Mouse (Mus musculus): ENCODE data around the gene Oxtr. TPM values are rescaled to one million over a fixed set of nuclear protein-coding genes. Genes with fewer than 3 reads are reported as not detected.

Oxtr gene
- polyA plus RNA-seq, 1 experiment from 2014 or later: 0.18 TPM

DNA sequence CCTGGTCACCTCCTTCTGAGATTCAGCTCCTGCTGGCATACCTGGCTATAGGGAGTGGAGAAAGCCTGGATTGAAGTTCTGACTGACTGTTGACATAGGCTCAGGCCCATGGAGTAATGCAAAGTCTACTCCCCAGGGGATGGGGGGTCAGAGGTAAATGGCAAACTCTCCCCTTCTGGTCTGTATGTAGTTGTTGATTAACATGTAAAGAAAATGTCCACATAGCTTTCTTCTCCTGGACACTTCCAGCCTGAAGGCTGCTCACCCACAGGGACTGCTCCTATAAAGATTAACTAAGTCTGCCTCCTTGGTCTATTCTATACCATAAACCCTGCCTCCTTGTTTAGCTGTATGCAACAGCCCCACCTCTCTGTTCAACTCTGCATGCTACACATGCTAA, 23.7 kb downstream of the Oxtr start:
- H3K9me3 ChIP-seq (replicated peaks; ENCODE audit: control insufficient read depth, low read length): no peaks in the 10 kb centered on the region
- no peak overlapping the region for H3K9ac ChIP-seq (ENCODE audit: low read length)
- H3K27me3 ChIP-seq (ENCODE audit: control insufficient read depth, insufficient read depth, low read length): no peaks in the 10 kb centered on the region
- no peak for ATAC-seq (replicated peaks; ENCODE audit: extremely low read depth, insufficient read depth, low FRiP score)
- no peak overlapping the region for H3K4me3 ChIP-seq (ENCODE audit: low read length)
- peaks cover 6% of the 10 kb centered on the region; the same call in 1 of the 2 replicates for H3K36me3 ChIP-seq (ENCODE audit: control insufficient read depth, insufficient read depth)
- no peak overlapping the region for H3K4me2 ChIP-seq (ENCODE audit: low read depth, low read length)
- peaks cover 29% of the 10 kb centered on the region for H3K4me1 ChIP-seq (ENCODE audit: control insufficient read depth, insufficient read depth, low read length)
- no peak overlapping the region for H3K27ac ChIP-seq (ENCODE audit: low read length)

- no peak for ATAC-seq (replicated peaks; ENCODE audit: extremely low read depth, insufficient read depth, low FRiP score)
Observed at GRCm38 (mm10) chr6:112465441-112465840, 24.3 kb downstream of the Oxtr start.

GRCm38 (mm10) chr6:112463331-112463730, 26.4 kb downstream of the Oxtr start:
- Histone ChIP-seq H3K9ac (ENCODE audit: low read length) (peak overlapping the region; percentile 5; the same call in 1 of the 2 replicates), H3K36me3 (ENCODE audit: control insufficient read depth, insufficient read depth) (no peaks in the 10 kb centered on the region), H3K27me3 (ENCODE audit: control insufficient read depth, insufficient read depth, low read length) (no peaks in the 10 kb centered on the region), H3K4me2 (ENCODE audit: low read depth, low read length) (peak overlapping the region; percentile 49; the same call in 1 of the 2 replicates), H3K27ac (ENCODE audit: low read length) (peak overlapping the region; percentile 43), H3K4me1 (ENCODE audit: control insufficient read depth, insufficient read depth, low read length) (peaks cover 34% of the 10 kb centered on the region), H3K4me3 (ENCODE audit: low read length) (no peak overlapping the region; the same call in 1 of the 2 replicates), H3K9me3 (replicated peaks; ENCODE audit: control insufficient read depth, low read length) (no peaks in the 10 kb centered on the region)
- no peak for ATAC-seq (replicated peaks; ENCODE audit: extremely low read depth, insufficient read depth, low FRiP score)
- 68% methylated on average over 6 of the region's 6 CpGs for WGBS

More at GRCm38 (mm10) chr6:112465441-112465840, 24.3 kb downstream of the Oxtr start:
- H3K27ac ChIP-seq (ENCODE audit: low read length): no peak overlapping the region
- H3K36me3 ChIP-seq (ENCODE audit: control insufficient read depth, insufficient read depth): peaks cover 6% of the 10 kb centered on the region; the same call in 1 of the 2 replicates
- no peak overlapping the region for H3K4me2 ChIP-seq (ENCODE audit: low read depth, low read length)
- no peaks in the 10 kb centered on the region for H3K9me3 ChIP-seq (replicated peaks; ENCODE audit: control insufficient read depth, low read length)
- H3K27me3 ChIP-seq (ENCODE audit: control insufficient read depth, insufficient read depth, low read length): no peaks in the 10 kb centered on the region
- peaks cover 29% of the 10 kb centered on the region for H3K4me1 ChIP-seq (ENCODE audit: control insufficient read depth, insufficient read depth, low read length)
- H3K4me3 ChIP-seq (ENCODE audit: low read length): no peak overlapping the region
- no peak overlapping the region for H3K9ac ChIP-seq (ENCODE audit: low read length)
- WGBS: 63% methylated on average over 3 of the region's 3 CpGs

DNA sequence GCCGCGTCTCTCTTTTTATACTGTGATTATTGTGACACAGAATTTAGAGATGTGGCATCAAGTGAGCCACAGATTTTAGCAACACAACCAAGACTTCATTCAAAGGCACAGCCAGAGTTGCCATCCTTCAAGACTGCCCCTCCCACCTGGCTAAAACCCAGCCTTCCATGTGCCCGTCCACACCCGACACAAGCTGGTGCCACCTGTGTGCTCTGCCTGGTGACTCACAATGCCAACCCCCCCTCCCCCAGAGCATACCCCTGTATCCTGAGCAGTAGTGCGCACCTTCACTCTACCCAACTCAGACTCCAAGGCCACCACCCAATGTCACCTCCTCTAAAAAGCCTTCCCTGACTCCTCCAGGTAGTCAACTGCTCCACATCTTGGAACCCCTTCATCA, 28.3 kb downstream of the Oxtr start:
- Histone ChIP-seq H3K36me3 (ENCODE audit: control insufficient read depth, insufficient read depth) (no peaks in the 10 kb centered on the region), H3K4me2 (ENCODE audit: low read depth, low read length) (peak overlapping the region; percentile 49), H3K9me3 (replicated peaks; ENCODE audit: control insufficient read depth, low read length) (no peaks in the 10 kb centered on the region), H3K4me1 (ENCODE audit: control insufficient read depth, insufficient read depth, low read length) (peaks cover 34% of the 10 kb centered on the region), H3K9ac (ENCODE audit: low read length) (no peak overlapping the region), H3K27me3 (ENCODE audit: control insufficient read depth, insufficient read depth, low read length) (no peaks in the 10 kb centered on the region), H3K4me3 (ENCODE audit: low read length) (no peak overlapping the region), H3K27ac (ENCODE audit: low read length) (no peak overlapping the region)
- ATAC-seq (replicated peaks; ENCODE audit: extremely low read depth, insufficient read depth, low FRiP score): no peak
- 88% methylated on average over 5 of the region's 5 CpGs for WGBS

GRCm38 (mm10) chr6:112459341-112459749, 30.4 kb downstream of the Oxtr start, which contains the start of gene Cav3:
TSS of gene Cav3 (plus strand) at chr6:112459505.
- H3K27me3 ChIP-seq (ENCODE audit: control insufficient read depth, insufficient read depth, low read length): no peaks in the 10 kb centered on the region
- H3K9me3 ChIP-seq (replicated peaks; ENCODE audit: control insufficient read depth, low read length): no peaks in the 10 kb centered on the region
- H3K36me3 ChIP-seq (ENCODE audit: control insufficient read depth, insufficient read depth): no peaks in the 10 kb centered on the region
- H3K27ac ChIP-seq (ENCODE audit: low read length): peak within 1 kb of the TSS; percentile 91
- H3K9ac ChIP-seq (ENCODE audit: low read length): peak within 1 kb of the TSS; percentile 74
- peaks cover 29% of the 10 kb centered on the region for H3K4me1 ChIP-seq (ENCODE audit: control insufficient read depth, insufficient read depth, low read length)
- peak within 1 kb of the TSS; percentile 73 for H3K4me2 ChIP-seq (ENCODE audit: low read depth, low read length)
- peak; percentile 96 for ATAC-seq (replicated peaks; ENCODE audit: extremely low read depth, insufficient read depth, low FRiP score)
- peak within 1 kb of the TSS; percentile 50 for H3K4me3 ChIP-seq (ENCODE audit: low read length)
- 33% methylated on average over 12 of the region's 12 CpGs for WGBS

DNA sequence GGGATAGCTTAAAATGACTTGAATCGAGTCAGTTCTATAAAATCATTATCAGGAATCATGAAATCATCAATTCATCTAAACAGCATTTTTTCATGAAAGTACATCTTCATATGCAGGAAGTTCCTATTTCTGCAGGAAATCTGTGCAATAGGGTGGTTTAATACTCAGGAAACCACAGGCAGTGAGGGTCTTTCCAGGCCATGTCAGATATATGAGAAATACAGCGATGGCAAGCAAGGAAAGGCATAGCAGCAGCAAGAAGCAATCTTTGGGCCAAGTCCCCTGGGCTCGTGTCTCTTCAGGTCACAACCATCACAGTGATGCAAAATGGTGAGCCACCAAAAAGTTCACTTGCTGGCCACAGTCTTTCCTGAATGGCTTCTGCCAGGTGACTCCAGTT, 44.1 kb downstream of the Oxtr start:
- H3K4me2 ChIP-seq (ENCODE audit: low read depth, low read length): no peak overlapping the region
- WGBS: 69% methylated on average over 3 of the region's 3 CpGs
- H3K36me3 ChIP-seq (ENCODE audit: control insufficient read depth, insufficient read depth): no peaks in the 10 kb centered on the region
- no peaks in the 10 kb centered on the region for H3K27me3 ChIP-seq (ENCODE audit: control insufficient read depth, insufficient read depth, low read length)
- no peak for ATAC-seq (replicated peaks; ENCODE audit: extremely low read depth, insufficient read depth, low FRiP score)
- no peaks in the 10 kb centered on the region for H3K9me3 ChIP-seq (replicated peaks; ENCODE audit: control insufficient read depth, low read length)
- no peak overlapping the region for H3K4me3 ChIP-seq (ENCODE audit: low read length)
- H3K4me1 ChIP-seq (ENCODE audit: control insufficient read depth, insufficient read depth, low read length): no peaks in the 10 kb centered on the region
- H3K9ac ChIP-seq (ENCODE audit: low read length): no peak overlapping the region
- no peak overlapping the region for H3K27ac ChIP-seq (ENCODE audit: low read length)

GRCm38 (mm10) chr6:112426018-112426732, 63.6 kb downstream of the Oxtr start:
- Histone ChIP-seq H3K4me3 (ENCODE audit: low read length) (no peak overlapping the region), H3K4me1 (ENCODE audit: control insufficient read depth, insufficient read depth, low read length) (no peaks in the 10 kb centered on the region), H3K4me2 (ENCODE audit: low read depth, low read length) (no peak overlapping the region), H3K9me3 (replicated peaks; ENCODE audit: control insufficient read depth, low read length) (peaks cover 7% of the 10 kb centered on the region; the same call in 1 of the 2 replicates), H3K36me3 (ENCODE audit: control insufficient read depth, insufficient read depth) (no peaks in the 10 kb centered on the region), H3K9ac (ENCODE audit: low read length) (no peak overlapping the region), H3K27me3 (ENCODE audit: control insufficient read depth, insufficient read depth, low read length) (no peaks in the 10 kb centered on the region), H3K27ac (ENCODE audit: low read length) (no peak overlapping the region)
- ATAC-seq (replicated peaks; ENCODE audit: extremely low read depth, insufficient read depth, low FRiP score): no peak
- 54% methylated on average over 6 of the region's 6 CpGs for WGBS

DNA sequence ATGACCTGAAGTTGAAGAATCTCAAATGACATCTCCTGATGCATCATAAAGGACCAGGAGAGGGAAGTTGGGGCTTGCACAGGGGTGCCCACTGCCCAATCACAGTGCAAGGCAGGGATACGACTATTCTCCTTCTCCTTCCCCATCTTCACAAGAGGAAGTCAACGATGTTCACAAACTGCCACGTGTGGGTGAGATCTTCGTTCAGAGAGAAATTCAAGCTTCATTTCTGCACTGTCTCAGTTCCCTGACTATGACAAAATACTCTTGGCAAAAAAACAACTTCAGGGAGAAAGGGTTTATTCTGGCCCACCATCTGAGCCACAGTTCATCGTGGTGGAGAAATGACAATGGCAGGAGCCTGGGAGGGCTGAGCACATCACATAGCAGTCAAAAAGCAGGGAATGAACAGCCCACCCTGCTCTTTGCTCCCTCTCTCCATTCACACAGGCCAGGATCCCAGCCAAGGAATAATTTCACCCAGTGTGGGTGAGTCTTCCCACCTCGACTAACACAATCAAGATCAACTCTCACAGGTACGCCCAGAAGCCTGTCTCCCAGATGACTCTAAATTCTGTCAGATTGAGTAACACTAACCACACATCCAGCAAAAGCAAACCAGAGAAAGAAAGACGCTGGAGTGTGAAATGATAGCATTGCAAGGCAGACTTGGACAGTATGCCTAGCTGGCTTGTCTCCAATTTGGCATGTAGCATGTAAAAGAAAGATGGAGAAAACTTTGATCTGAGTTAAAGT, 65.8 kb downstream of the Oxtr start:
- no peak; the same call in 1 of the 2 replicates for ATAC-seq (replicated peaks; ENCODE audit: extremely low read depth, insufficient read depth, low FRiP score)

More for the DNA sequence above, 65.8 kb downstream of the Oxtr start:
- 59% methylated on average over 8 of the region's 8 CpGs for WGBS
- H3K4me1 ChIP-seq (ENCODE audit: control insufficient read depth, insufficient read depth, low read length): no peaks in the 10 kb centered on the region
- H3K27me3 ChIP-seq (ENCODE audit: control insufficient read depth, insufficient read depth, low read length): no peaks in the 10 kb centered on the region
- H3K4me2 ChIP-seq (ENCODE audit: low read depth, low read length): no peak overlapping the region
- H3K27ac ChIP-seq (ENCODE audit: low read length): no peak overlapping the region
- no peaks in the 10 kb centered on the region for H3K36me3 ChIP-seq (ENCODE audit: control insufficient read depth, insufficient read depth)
- H3K9me3 ChIP-seq (replicated peaks; ENCODE audit: control insufficient read depth, low read length): peaks cover 9% of the 10 kb centered on the region; the same call in 1 of the 2 replicates
- H3K4me3 ChIP-seq (ENCODE audit: low read length): no peak overlapping the region
- H3K9ac ChIP-seq (ENCODE audit: low read length): no peak overlapping the region

Data from heart, embryonic 16.5 days (tissue).